Mouse (Mus musculus) MEL (cell line): Measurements from ENCODE around the gene Cracr2a. TPM values are rescaled to one million over a fixed set of nuclear protein-coding genes. Genes with fewer than 3 reads are reported as not detected.

Experiments
- DNase-seq: peaks from one replicate; pipeline ENCODE4 v3.0.0; 2011; ENCODE audit warnings: low read depth, low spot score
- H3K27ac ChIP-seq: 2 replicates; pipeline ENCODE4 v1.5.1; 2012; ENCODE audit warnings: low read depth, mild to moderate bottlenecking, control low read depth, low read length, moderate library complexity; ENCODE audit not compliant: control insufficient read depth
- H3K27me3 ChIP-seq, 2 experiments: fragments of 150-350 bp in 1 of 2; sonication (generic) in 1 of 2; 2 replicates each; pipeline ENCODE4 v1.6.1; 2012; ENCODE audit warnings: low read length in 2 of 2, mild to moderate bottlenecking in 2 of 2, improper control_type of control experiment in 1 of 2, moderate library complexity in 1 of 2; ENCODE audit not compliant: insufficient read depth in 2 of 2, control insufficient read depth in 1 of 2
- H3K36me3 ChIP-seq, 2 experiments: 2 replicates each; pipeline ENCODE4 v1.6.1; 2012 to 2014; ENCODE audit warnings: low read length in 2 of 2, improper control_type of control experiment in 1 of 2, inconsistent platforms in 1 of 2, mild to moderate bottlenecking in 1 of 2; ENCODE audit not compliant: insufficient read depth in 2 of 2, control insufficient read depth in 1 of 2
- H3K4me1 ChIP-seq, 2 experiments: fragments of 150-350 bp in 1 of 2; sonication (generic) in 1 of 2; 2 replicates each; pipeline ENCODE4 v1.6.1; 2012; ENCODE audit warnings: low read length in 2 of 2, improper control_type of control experiment in 1 of 2, mild to moderate bottlenecking in 1 of 2; ENCODE audit not compliant: insufficient read depth in 2 of 2, control insufficient read depth in 1 of 2
- H3K4me3 ChIP-seq, 2 experiments: fragments of 150-350 bp in 1 of 2; sonication (generic) in 1 of 2; 2 replicates each; pipeline ENCODE4 v1.5.1; 2012; ENCODE audit warnings: low read depth in 2 of 2, low read length in 2 of 2, mild to moderate bottlenecking in 2 of 2, moderate library complexity in 2 of 2, control low read depth in 1 of 2, improper control_type of control experiment in 1 of 2; ENCODE audit not compliant: control insufficient read depth in 1 of 2, insufficient read depth in 1 of 2
- H3K79me2 ChIP-seq: 2 replicates; pipeline ENCODE4 v1.6.1; 2012; ENCODE audit warnings: mild to moderate bottlenecking, low read length, moderate library complexity; ENCODE audit not compliant: control insufficient read depth, poor library complexity, insufficient read depth
- H3K9ac ChIP-seq: 2 replicates; pipeline ENCODE4 v1.6.1; 2012; ENCODE audit warnings: low read depth, mild to moderate bottlenecking, control low read depth, low read length, moderate library complexity; ENCODE audit not compliant: control insufficient read depth, poor library complexity, severe bottlenecking
- H3K9me3 ChIP-seq: fragments of 150-350 bp; sonication (generic); replicated peaks from 2 replicates; pipeline ENCODE4 v1.6.1; 2012; ENCODE audit warnings: mild to moderate bottlenecking, low read length, improper control_type of control experiment, moderate library complexity; ENCODE audit not compliant: insufficient read depth
- GATA1 ChIP-seq: IDR thresholded peaks from 2 replicates; pipeline ENCODE4 v1.6.1; 2011; ENCODE audit warnings: low read depth, low read length, improper control_type of control experiment
- KAT2A ChIP-seq: conservative IDR thresholded peaks from 2 replicates; pipeline ENCODE4 v1.6.1; 2012; ENCODE audit warnings: low read depth, low read length, improper control_type of control experiment, inconsistent platforms
- MYB ChIP-seq: IDR thresholded peaks from 2 replicates; pipeline ENCODE4 v1.6.1; 2011; ENCODE audit warnings: mild to moderate bottlenecking, low read depth, low read length, improper control_type of control experiment
- POLR2AphosphoS5 ChIP-seq: IDR thresholded peaks from 2 replicates; pipeline ENCODE4 v1.6.1; 2012; ENCODE audit warnings: low read depth, borderline replicate concordance, mild to moderate bottlenecking, inconsistent platforms, low read length, moderate library complexity, mixed read lengths
- SMC3 ChIP-seq: IDR thresholded peaks from 2 replicates; pipeline ENCODE4 v1.6.1; 2011; ENCODE audit warnings: low read depth, low read length, improper control_type of control experiment
- TAL1 ChIP-seq: IDR thresholded peaks from 2 replicates; pipeline ENCODE4 v1.6.1; 2012; ENCODE audit warnings: mild to moderate bottlenecking, inconsistent platforms, low read length, moderate library complexity, mixed read lengths
- TBP ChIP-seq: IDR thresholded peaks from 2 replicates; pipeline ENCODE4 v1.8.0; 2011; ENCODE audit warnings: low read depth, low read length, improper control_type of control experiment
- USF1 ChIP-seq: IDR thresholded peaks from 2 replicates; pipeline ENCODE4 v1.6.1; 2014; ENCODE audit warnings: low read depth, mild to moderate bottlenecking, inconsistent platforms, low read length, improper control_type of control experiment, moderate library complexity
- ZKSCAN1 ChIP-seq: IDR thresholded peaks from 2 replicates; pipeline ENCODE4 v1.6.1; 2012; ENCODE audit warnings: low read depth, mild to moderate bottlenecking, inconsistent platforms, low read length, improper control_type of control experiment, moderate library complexity
- ZNF384 ChIP-seq: IDR thresholded peaks from 2 replicates; pipeline ENCODE4 v1.6.1; 2012; ENCODE audit warnings: low read depth, mild to moderate bottlenecking, inconsistent platforms, low read length, improper control_type of control experiment
- polyA plus RNA-seq, 2 experiments: library from polyadenylated mRNA; stranded (reverse) in 1 of 2; unstranded in 1 of 2; fragments of >175 nt in 1 of 2; fragments of >200 nt in 1 of 2; gene quantifications; 2 replicates each; pipeline versions ENCODE4 v1.2.1 to v1.2.4; 2012; ENCODE audit warnings: low replicate concordance in 2 of 2, low read depth in 1 of 2; ENCODE audit not compliant: insufficient read length in 2 of 2, insufficient read depth in 1 of 2, missing spikeins in 1 of 2
- total RNA-seq: library from RNA; depleted of rRNA; stranded (reverse); fragments of 300-350 nt; gene quantifications from 2 replicates; pipeline ENCODE4 v1.2.3, GENCODE M21; 2012; rRNA removed

Cracr2a gene
- total and polyA plus RNA-seq, 3 experiments = 2.2 to 3.1 TPM; not detected in 1

DNA sequence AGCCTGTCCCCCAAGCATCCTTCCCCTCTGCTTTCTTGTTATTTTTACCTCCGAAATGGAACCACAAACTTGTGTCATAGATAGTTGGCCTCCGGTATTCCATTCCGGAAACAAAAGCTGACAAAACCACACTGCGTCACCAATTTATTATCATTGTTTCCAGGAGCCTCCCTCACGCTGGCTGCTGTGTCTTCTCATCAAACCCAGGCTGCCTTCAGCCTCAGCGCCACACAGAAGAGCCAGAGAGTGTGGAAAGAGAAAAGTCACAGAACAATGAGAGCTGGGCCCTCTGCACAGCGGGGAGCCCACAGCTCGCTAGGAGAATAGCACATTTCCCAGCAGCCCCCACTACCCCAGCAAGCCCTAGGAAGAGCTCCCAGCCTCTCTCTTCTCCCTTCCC, 162.0 kb downstream of the Cracr2a start:
- Histone ChIP-seq H3K9ac (no peak overlapping the region), H3K4me1 (no peaks in the 10 kb centered on the region), H3K36me3 (no peaks in the 10 kb centered on the region)
- no peak for TF ChIP-seq SMC3
- TF ChIP-seq TAL1 = no peak
- no peak for TF ChIP-seq GATA1
- no peak for TF ChIP-seq MYB
- TF ChIP-seq ZNF384 = no peak
- no peak for TF ChIP-seq ZKSCAN1
- no peak for TF ChIP-seq USF1
- no peak for TF ChIP-seq TBP
- no peak for TF ChIP-seq POLR2AphosphoS5
- TF ChIP-seq KAT2A = no peak
- TF ChIP-seq, all 39 proteins: peak for 0
- H3K27ac ChIP-seq = no peak overlapping the region
- H3K9me3 ChIP-seq = no peaks in the 10 kb centered on the region
- no peak for DNase-seq
- H3K79me2 ChIP-seq = no peaks in the 10 kb centered on the region
- no peaks in the 10 kb centered on the region for H3K27me3 ChIP-seq
- no peak overlapping the region for H3K4me3 ChIP-seq

Other genes starting within 250 kb of the Cracr2a start
- 4.9 and 5.9 TPM in 2 replicates for gene Parp11, start 114.5 kb upstream of the Cracr2a start, total RNA-seq
- 1 to 10 TPM in 1 of 2 experiments, not detected in 1; 8.2 TPM for gene Parp11, start 114.5 kb upstream of the Cracr2a start, polyA plus RNA-seq
- gene Prmt8, start 208.1 kb downstream of the Cracr2a start, total RNA-seq = not detected in 2 replicates
- not detected for gene Prmt8, start 208.1 kb downstream of the Cracr2a start, polyA plus RNA-seq